Mouse (Mus musculus) frontal cortex, adult 2 months (tissue): Measurements from ENCODE around the gene Dlat. TPM values are rescaled to one million over a fixed set of nuclear protein-coding genes. Genes with fewer than 3 reads are reported as not detected.

ENCODE experiments used
- DNase-seq, 2 experiments: peaks; one replicate each; pipeline ENCODE4 v3.0.0; 2022; ENCODE audit warnings: low spot score in 1 of 2; ENCODE audit errors: extremely low spot score in 1 of 2
- polyA plus RNA-seq: library from polyadenylated mRNA; depleted of rRNA; stranded (reverse); fragments of >200 nt; gene quantifications from 2 replicates; pipeline ENCODE4 v1.2.3, GENCODE M21; 2012; rRNA removed

The Dlat gene
- polyA plus RNA-seq, 1 experiment = 54.1 TPM

GRCm38 (mm10) chr9:50594794-50595417, 64.7 kb downstream of the Dlat start:
- no peak for DNase-seq

DNA sequence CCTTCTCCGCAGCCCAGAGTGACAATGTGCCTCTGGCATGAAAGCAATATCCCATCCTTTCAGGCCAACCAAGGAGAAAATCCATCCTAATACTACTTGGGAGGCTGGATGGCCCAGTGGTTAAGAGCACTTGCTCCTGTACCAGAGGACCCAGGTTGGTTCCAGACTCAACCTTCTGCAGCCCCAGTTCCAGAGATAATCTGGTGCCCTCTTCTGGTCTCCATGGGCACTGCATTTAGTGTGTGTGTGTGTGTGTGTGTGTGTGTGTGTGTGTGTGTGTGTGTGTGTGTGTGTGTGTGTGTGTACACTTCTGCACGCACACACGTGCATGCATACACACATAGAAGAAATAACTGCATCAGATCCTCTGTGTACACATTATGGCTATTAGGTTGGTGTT, 66.0 kb downstream of the Dlat start:
- DNase-seq = peak in 1 of 2 experiments; percentile 37

DNA sequence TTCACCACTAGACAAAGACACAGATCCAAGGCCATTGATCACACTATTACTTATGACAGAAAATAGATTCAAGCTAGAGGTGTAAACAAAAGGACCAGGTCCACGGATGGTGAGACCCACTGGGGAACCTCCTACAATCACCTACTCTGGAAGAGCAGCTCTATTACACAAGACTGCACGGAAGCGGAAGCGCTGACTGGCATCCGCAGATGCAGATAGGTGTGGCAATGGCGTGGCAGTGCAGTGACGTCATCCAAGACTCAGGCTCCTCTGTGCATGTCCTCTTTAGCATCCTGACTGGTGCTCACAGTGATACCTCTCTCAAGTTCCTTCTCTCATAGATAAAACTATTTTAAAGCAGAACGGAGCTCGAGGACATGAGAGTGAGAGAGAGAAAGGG, 66.6 kb downstream of the Dlat start:
- no peak for DNase-seq

- no peak for DNase-seq
Measured at GRCm38 (mm10) chr9:50590856-50591518, 68.6 kb downstream of the Dlat start.

GRCm38 (mm10) chr9:50586955-50587354, 72.6 kb downstream of the Dlat start:
- DNase-seq = no peak

DNA sequence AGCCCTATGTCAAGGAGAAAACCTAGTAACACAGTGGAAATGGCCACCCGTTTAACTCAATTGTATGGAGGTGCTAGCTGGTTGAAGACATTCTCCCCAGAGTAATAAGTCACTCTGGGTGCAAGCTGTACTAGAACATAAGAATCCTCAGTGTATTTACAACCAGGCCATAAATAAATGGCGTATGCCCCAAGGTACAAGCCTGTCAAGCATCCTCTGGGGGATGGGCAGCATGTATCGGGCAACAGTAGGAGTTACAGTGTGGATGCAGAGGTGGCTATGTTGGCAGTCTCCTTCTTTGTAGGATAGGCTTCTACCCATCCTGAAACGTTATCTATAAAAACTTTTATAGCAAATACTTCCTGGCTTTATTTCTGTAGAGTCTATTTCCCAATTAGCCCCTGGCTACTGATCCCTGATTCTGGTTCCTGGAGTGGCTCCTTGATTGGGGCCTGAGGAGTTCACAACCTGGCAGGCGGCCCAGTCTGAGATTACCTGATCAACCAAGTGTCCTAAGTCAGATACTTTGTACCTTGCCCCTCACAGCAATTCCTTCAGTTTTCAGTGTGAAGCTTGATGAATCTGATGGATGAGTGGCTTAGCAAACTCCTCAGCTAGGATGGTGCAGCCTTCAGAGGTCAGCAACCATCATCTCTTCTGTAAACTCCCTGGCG, 74.3 kb downstream of the Dlat start:
- DNase-seq = no peak

Other genes with a start within 250 kb of the Dlat start
- 0.58 and 0.90 TPM in 2 replicates for gene Plet1, start 165.3 kb downstream of the Dlat start, polyA plus RNA-seq
- gene Pts, start 131.1 kb downstream of the Dlat start, polyA plus RNA-seq = 73.9 and 76.7 TPM in 2 replicates
- 55.8 and 70.2 TPM in 2 replicates for gene Il18, start 105.0 kb downstream of the Dlat start, polyA plus RNA-seq
- gene Bco2, start 104.6 kb downstream of the Dlat start, polyA plus RNA-seq = 4.0 and 4.3 TPM in 2 replicates
- gene Tex12, start 98.5 kb downstream of the Dlat start, polyA plus RNA-seq = not detected in 2 replicates
- gene Sdhd, start 56.0 kb downstream of the Dlat start, polyA plus RNA-seq = 150 and 156 TPM in 2 replicates
- gene Timm8b, start 55.9 kb downstream of the Dlat start, polyA plus RNA-seq = 400 and 414 TPM in 2 replicates
- 3.6 and 5.3 TPM in 2 replicates for gene Pih1d2, start 42.5 kb downstream of the Dlat start, polyA plus RNA-seq
- 14.0 and 15.0 TPM in 2 replicates for gene Nkapd1, start 42.3 kb downstream of the Dlat start, polyA plus RNA-seq
- 35.7 and 41.8 TPM in 2 replicates for gene Dixdc1, start 79.7 kb upstream of the Dlat start, polyA plus RNA-seq
- 3.3 and 3.8 TPM in 2 replicates for gene 2310030G06Rik, start 86.8 kb upstream of the Dlat start, polyA plus RNA-seq
- 141 and 186 TPM in 2 replicates for gene Cryab, start 91.5 kb upstream of the Dlat start, polyA plus RNA-seq
- 2.2 and 2.6 TPM in 2 replicates for gene Hspb2, start 92.6 kb upstream of the Dlat start, polyA plus RNA-seq
- gene Fdxacb1, start 108.5 kb upstream of the Dlat start, polyA plus RNA-seq = 5.5 and 6.2 TPM in 2 replicates
- gene Alg9, start 115.2 kb upstream of the Dlat start, polyA plus RNA-seq = 22.5 and 23.5 TPM in 2 replicates
- gene 1110032A03Rik, start 115.7 kb upstream of the Dlat start, polyA plus RNA-seq = 80.4 and 90.8 TPM in 2 replicates
- 14.0 and 16.8 TPM in 2 replicates for gene Ppp2r1b, start 185.5 kb upstream of the Dlat start, polyA plus RNA-seq